Mouse (Mus musculus) bone marrow macrophage, adult 2 months (primary cell): ENCODE results near the gene Adm. TPM values are rescaled to one million over a fixed set of nuclear protein-coding genes. Genes with fewer than 3 reads are reported as not detected.
A peak's percentile ranks its signal among the peaks of the same experiment; 100 is the strongest.
"Not testable (repeated sequence)": the region's sequence is repeated elsewhere in the genome, so short reads cannot be mapped to it uniquely, and the experiment has no call there.

Experiments
- H3K27ac ChIP-seq: 2 replicates; pipeline ENCODE4 v1.5.1; 2012; ENCODE audit warnings: low read depth, low read length; ENCODE audit not compliant: insufficient read depth
- H3K4me1 ChIP-seq: 2 replicates; pipeline ENCODE4 v1.6.1; 2012; ENCODE audit warnings: low read length; ENCODE audit not compliant: control insufficient read depth, insufficient read depth
- H3K4me3 ChIP-seq: 2 replicates; pipeline ENCODE4 v1.5.1; 2012; ENCODE audit warnings: mild to moderate bottlenecking, low read length, moderate library complexity; ENCODE audit not compliant: insufficient read depth
- CTCF ChIP-seq: IDR thresholded peaks from 2 replicates; pipeline ENCODE4 v1.5.1; 2012; ENCODE audit warnings: low read depth, mild to moderate bottlenecking, low read length, moderate library complexity
- POLR2A ChIP-seq: IDR thresholded peaks from 2 replicates; pipeline ENCODE4 v1.6.1; 2012; ENCODE audit warnings: mild to moderate bottlenecking, low read depth, low read length, borderline replicate concordance
- polyA plus RNA-seq: library from polyadenylated mRNA; stranded (reverse); fragments of >200 nt; gene quantifications from 2 replicates; pipeline ENCODE4 v1.2.4, GENCODE M21; 2012; ENCODE audit not compliant: missing spikeins, insufficient read depth, insufficient read length

Gene Adm
- polyA plus RNA-seq = not detected in 2 replicates

DNA sequence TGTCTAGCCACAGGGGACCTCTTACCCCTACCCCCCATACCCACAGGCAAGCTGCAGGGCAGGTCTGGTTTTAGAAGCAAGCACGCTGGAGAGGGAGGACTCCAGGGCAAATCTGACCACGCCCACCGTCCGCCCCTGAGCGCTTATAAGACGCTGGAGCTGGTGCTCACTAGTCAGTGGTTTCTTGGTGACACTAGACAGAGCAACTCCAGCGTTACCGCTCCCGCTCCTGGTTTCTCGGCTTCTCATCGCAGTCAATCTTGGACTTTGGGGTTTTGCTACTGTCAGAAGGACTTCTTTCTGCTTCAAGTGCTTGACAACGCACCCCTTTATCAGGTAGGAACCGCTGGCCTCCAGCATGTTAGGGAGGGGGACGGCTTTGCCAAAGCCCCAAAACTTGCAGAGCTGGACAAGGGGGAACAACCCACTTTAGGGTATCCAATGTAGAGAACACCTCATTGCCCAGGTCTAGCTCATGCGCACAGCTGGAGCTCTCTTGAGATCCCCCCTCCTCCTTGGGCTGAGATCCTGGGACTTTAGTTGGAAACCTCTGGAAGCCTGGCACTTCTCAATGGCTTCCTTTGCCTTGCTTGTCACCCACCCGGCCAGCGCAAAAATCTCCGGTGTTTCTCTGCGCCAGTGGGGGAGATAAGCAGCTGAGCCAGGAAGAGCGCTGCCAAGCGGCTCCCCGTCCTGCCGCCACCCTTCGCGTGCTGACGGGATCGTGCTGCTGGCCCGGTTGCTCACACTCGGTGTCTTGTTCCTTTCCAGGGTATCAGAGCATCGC is at the start of gene Adm:
Adm (plus strand) TSS at position 176 of the 787 bp plus-strand sequence.
- H3K4me1 ChIP-seq = peaks cover 14% of the 10 kb centered on the region
- H3K27ac ChIP-seq = no peak within 1 kb of the TSS
- TF ChIP-seq CTCF (peak; percentile 16; the same call in 1 of the 2 replicates), POLR2A (no peak)
- H3K4me3 ChIP-seq = peak within 1 kb of the TSS; percentile 58

- no peak for TF ChIP-seq CTCF
- no peak for TF ChIP-seq POLR2A
- Histone ChIP-seq H3K27ac (no peak overlapping the region), H3K4me1 (peaks cover 3% of the 10 kb centered on the region), H3K4me3 (no peak overlapping the region)
Observed at GRCm38 (mm10) chr7:110583705-110584104, 43.8 kb upstream of the Adm start.

GRCm38 (mm10) chr7:110584159-110584558 is 43.3 kb upstream of the Adm start:
- no peak overlapping the region for H3K4me3 ChIP-seq
- no peak overlapping the region for H3K27ac ChIP-seq
- no peak for TF ChIP-seq POLR2A
- no peak for TF ChIP-seq CTCF
- H3K4me1 ChIP-seq = peaks cover 3% of the 10 kb centered on the region

DNA sequence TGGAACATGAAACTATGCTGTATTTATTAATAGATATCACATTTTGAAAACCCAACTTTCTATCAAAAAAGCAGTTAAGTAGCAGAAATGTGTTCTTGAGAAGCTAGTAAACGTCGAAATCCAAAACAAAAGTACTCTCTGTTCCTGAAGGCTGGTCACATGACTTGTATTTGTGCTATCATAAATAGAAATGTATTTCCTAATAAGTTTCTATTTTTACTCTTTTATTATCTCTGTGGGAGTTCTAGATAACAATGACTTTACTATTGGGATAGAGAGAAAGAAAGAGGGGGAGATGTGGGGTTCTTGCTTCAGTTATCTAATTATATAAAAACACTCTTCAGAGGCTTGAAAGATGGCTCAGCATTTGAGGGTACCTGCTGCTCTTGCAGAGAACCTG is 42.2 kb upstream of the Adm start:
- Histone ChIP-seq H3K4me1 (peaks cover 4% of the 10 kb centered on the region), H3K4me3 (no peak overlapping the region), H3K27ac (no peak overlapping the region)
- TF ChIP-seq POLR2A (no peak), CTCF (no peak)

GRCm38 (mm10) chr7:110587721-110588120 is 39.7 kb upstream of the Adm start:
- no peak for TF ChIP-seq CTCF
- no peak for TF ChIP-seq POLR2A
- Histone ChIP-seq H3K27ac (no peak overlapping the region), H3K4me1 (peaks cover 9% of the 10 kb centered on the region), H3K4me3 (no peak overlapping the region)

DNA sequence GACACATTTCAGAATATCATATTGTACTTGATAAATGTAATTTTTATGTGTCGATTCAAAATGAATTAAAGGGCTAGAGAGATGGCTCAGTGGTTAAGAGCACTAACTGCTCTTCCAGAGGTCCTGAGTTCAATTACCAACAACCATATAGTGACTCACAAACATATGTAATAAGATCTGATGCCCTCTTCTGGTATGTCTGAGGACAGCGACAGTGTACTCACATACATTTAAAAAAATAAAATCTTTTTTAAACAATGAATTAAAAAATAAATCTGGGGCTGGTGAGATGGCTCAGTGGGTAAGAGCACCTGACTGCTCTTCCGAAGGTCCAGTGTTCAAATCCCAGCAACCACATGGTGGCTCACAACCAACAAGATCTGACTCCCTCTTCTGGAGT is 33.5 kb upstream of the Adm start:
- H3K4me3 ChIP-seq, H3K4me1 ChIP-seq, H3K27ac ChIP-seq: not testable (repeated sequence)
- 0 out of 2 replicates have a peak, but pooled peaks have one; percentile 11 for TF ChIP-seq CTCF

GRCm38 (mm10) chr7:110597141-110597540 is 30.3 kb upstream of the Adm start:
- TF ChIP-seq CTCF = no peak
- no peak for TF ChIP-seq POLR2A
- Histone ChIP-seq H3K27ac (no peak overlapping the region), H3K4me3 (no peak overlapping the region), H3K4me1 (peaks cover 12% of the 10 kb centered on the region)

GRCm38 (mm10) chr7:110605476-110605875 is 22.0 kb upstream of the Adm start:
- H3K4me3 ChIP-seq = no peak overlapping the region
- no peak for TF ChIP-seq CTCF
- peaks cover 4% of the 10 kb centered on the region for H3K4me1 ChIP-seq
- H3K27ac ChIP-seq = no peak overlapping the region

GRCm38 (mm10) chr7:110606906-110607305 is 20.6 kb upstream of the Adm start:
- Histone ChIP-seq H3K4me3 (no peak overlapping the region), H3K4me1 (peaks cover 7% of the 10 kb centered on the region), H3K27ac (no peak overlapping the region)
- TF ChIP-seq POLR2A (no peak), CTCF (no peak)

GRCm38 (mm10) chr7:110613381-110614132 is 13.9 kb upstream of the Adm start:
- TF ChIP-seq CTCF (no peak), POLR2A (no peak)
- Histone ChIP-seq H3K4me1 (peaks cover 22% of the 10 kb centered on the region), H3K4me3 (peak overlapping the region; percentile 72), H3K27ac (peak overlapping the region; percentile 87)
